Mouse (Mus musculus) telencephalon, adult 2 months (tissue): ENCODE measurements around the gene Hps4.
"Not testable (repeated sequence)": the region's sequence is repeated elsewhere in the genome, so short reads cannot be mapped to it uniquely, and the experiment has no call there.

Experiments
- DNase-seq: peaks from one replicate; pipeline ENCODE4 v3.0.0-alpha.2; 2011; ENCODE audit warnings: low read depth, low spot score

Gene Hps4

DNA sequence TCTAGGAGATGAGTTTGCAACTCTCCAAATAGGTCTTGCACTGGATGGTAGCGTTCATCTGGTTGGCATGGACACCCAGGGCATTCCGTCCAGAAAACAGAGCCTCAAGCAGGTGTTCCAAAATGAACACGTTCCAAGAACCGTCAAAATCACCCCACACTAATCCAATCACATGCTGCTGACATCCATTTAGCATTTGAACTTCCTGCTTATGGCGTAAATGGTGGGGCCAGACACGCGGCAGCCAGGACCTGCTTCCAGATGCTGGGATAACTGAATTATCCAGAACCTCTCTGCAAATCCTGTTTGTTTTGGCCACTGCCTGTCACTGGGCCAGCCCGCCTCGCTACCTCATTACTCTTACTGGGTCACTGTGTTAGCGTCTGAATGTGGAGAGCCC is 56.4 kb downstream of the Hps4 start:
- DNase-seq: no peak

DNA sequence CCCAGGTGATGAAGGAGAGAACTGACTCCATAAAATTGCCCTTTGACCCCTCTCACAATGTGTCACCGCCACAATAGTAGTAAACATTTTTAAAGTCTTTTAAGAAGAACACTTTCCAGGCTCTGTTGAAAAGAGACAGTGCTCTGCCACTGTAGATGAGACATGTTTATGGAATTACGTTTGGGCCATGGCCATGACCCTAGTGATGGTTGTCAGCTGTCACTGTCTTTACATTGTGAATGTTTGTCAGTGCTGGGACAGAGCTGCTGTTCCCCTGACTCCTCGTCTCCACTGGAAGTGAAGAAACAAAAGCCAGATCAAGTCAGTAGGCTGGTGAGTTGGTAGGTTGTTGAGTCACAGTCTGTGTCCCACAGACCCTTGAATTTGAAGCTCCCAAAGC is 59.6 kb downstream of the Hps4 start:
- no peak for DNase-seq

GRCm38 (mm10) chr5:112406017-112406416 is 63.1 kb downstream of the Hps4 start:
- no peak for DNase-seq

DNA sequence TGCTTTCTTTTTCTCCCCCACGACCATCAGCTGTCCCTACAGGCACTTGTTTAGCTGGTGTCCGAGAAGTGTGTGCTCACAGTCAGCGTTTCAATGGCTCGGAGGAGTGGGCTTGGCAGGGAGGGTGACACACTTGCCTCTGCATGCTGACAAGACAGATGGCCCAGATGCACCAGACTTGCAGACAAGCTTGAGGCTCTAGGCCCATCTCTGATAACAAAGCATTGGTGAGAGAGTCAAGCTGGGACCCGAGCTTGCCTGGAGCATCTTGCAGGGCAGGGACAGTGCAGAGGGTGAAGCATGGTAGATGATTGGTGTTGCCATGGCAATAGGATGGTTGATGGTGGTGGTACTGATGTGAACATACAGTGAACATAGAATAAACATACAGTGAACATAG is 66.4 kb downstream of the Hps4 start:
- no peak for DNase-seq

GRCm38 (mm10) chr5:112411072-112411471 is 68.2 kb downstream of the Hps4 start:
- DNase-seq: no peak

DNA sequence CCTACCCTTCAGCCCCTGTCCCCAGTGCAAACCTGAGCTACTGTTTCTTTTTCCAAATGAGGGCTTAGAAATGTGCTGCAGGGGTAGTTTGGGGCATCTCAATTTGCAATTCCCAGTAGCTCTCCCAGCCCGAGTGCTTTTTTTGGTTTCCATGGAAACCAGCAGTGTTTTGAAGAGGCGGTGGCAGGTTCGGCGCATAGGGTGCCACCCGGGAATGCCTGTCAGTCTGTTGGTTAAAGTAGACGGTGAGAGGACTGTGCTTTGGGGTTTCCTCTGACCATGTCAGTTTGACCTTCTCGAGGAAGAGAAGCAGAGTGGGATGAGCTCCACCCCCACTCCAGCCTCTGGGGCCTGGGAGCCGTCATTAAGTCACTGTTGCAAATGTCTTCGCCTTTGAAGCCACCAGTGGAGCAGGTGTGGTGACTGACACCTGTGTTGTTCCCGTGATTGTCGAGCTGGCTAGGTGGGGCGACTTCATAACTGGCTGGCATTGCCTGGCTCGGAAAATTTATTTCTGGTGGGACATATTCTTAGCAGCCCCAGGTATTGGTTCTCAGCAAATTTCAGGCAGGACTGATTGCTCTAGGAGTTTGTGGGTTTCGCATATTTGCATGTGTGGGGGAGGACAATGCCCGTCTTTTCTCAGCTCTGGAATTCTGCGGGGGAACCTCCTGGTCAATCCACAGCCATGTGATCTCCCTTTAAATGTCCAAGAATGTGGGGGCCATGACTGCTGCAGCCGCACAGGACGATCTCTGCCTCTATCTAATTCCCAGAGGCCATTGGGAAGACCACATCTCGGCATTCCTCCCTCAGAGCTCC is 68.8 kb downstream of the Hps4 start:
- peak; percentile 79 for DNase-seq

DNA sequence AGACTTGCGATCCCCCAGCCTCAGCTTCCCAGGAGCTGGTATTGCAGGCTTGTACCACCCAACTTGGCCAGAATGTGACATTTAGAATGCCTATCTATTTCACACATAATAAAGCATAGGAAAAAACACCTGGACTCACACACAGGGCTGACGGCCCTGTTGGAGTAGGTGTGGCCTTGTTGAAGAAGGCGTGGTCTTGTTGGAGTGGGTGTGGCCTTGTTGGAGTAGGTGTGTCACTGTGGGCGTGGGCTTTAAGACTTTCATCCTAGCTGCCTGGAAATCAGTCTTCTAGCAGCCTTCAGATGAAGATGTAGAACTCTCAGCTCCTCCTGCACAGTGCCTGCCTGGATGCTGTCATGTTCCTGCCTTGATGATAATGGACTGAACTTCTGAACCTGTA is 69.9 kb downstream of the Hps4 start:
- not testable (repeated sequence) for DNase-seq

DNA sequence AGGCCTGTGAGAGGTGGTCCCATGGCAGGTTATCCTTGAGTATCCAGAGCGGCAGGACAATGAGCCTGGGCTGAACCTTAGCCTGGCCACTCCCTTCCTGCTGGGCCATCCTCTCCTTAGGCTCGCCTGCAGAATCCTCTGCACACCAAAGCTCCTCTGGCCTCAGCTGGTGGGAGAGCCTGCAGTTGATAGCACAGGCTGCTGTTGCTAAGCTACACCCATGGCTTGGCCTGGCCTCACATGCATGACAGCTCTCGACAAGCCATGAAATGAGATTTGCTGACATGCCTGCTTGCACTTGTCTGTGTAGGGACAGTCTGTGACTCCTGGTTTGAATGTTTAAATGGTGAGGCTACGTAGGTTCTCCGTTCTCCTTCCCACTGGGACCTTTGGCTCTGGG is 73.8 kb downstream of the Hps4 start:
- no peak for DNase-seq

DNA sequence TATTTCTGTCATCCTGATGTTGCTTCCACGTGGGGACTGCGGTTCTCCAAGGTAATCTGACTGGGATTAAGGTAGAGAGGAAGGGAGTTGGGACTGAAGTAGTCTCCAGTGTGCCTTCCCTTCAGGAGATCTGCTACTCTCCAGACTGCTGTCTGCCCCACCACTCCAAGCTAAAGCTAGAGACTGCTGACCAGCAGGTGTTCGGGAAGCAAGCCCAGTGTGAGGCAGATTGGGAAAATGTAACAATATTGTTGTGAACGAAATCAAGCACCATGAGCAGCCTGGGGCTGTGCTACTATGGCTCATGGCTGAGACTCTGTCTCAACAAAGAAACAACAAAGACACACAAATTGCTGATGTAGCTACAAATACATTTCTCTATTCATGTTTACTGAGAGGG is 75.1 kb downstream of the Hps4 start:
- DNase-seq: no peak

GRCm38 (mm10) chr5:112419535-112419934 is 76.7 kb downstream of the Hps4 start:
- DNase-seq: no peak

- no peak for DNase-seq
Measured at GRCm38 (mm10) chr5:112426635-112427034, 83.8 kb downstream of the Hps4 start.

GRCm38 (mm10) chr5:112427283-112427682 is 84.4 kb downstream of the Hps4 start:
- DNase-seq: no peak
